Mouse (Mus musculus): Measurements from ENCODE around the gene Tars2. TPM values are rescaled to one million over a fixed set of nuclear protein-coding genes. Genes with fewer than 3 reads are reported as not detected.
"Not testable (repeated sequence)": the region's sequence is repeated elsewhere in the genome, so short reads cannot be mapped to it uniquely, and the experiment has no call there.

Tars2 gene
- 50.1 and 53.3 TPM in 2 replicates for polyA plus RNA-seq (2016; fragmentation: Nextera tagmentation; extraction: Ambion mirVana)

- Histone ChIP-seq H3K4me2 (no peak within 1 kb of the TSS), H3K4me1 (peaks cover 2% of the 10 kb centered on the region; the same call in 1 of the 2 replicates), H3K9ac (no peak within 1 kb of the TSS), H3K4me3 (replicated peaks) (no peak within 1 kb of the TSS), H3K36me3 (replicated peaks) (peaks cover 21% of the 10 kb centered on the region), H3K27ac (no peak within 1 kb of the TSS), H3K27me3 (no peaks in the 10 kb centered on the region), H3K9me3 (no peaks in the 10 kb centered on the region)
- no peak for ATAC-seq (ENCODE audit: low FRiP score)
- 90% methylated on average over 6 of the region's 6 CpGs for WGBS
Measured at GRCm38 (mm10) chr3:95760106-95760505, at the start of gene Tars2. Tars2 (minus strand) TSS chr3:95760206.

- 77% methylated on average over 2 of the region's 2 CpGs for WGBS
- Histone ChIP-seq H3K36me3 (replicated peaks) (peaks cover 20% of the 10 kb centered on the region), H3K4me2 (no peak overlapping the region), H3K27me3 (no peaks in the 10 kb centered on the region), H3K9me3 (no peaks in the 10 kb centered on the region), H3K9ac (no peak overlapping the region), H3K4me1 (no peaks in the 10 kb centered on the region), H3K4me3 (replicated peaks) (no peak overlapping the region), H3K27ac (no peak overlapping the region)
- ATAC-seq (ENCODE audit: low FRiP score): no peak
Measured at GRCm38 (mm10) chr3:95808384-95808783, 48.4 kb upstream of the Tars2 start.

GRCm38 (mm10) chr3:95807630-95808029, 47.6 kb upstream of the Tars2 start:
- H3K36me3 ChIP-seq (replicated peaks): peaks cover 20% of the 10 kb centered on the region
- not testable (repeated sequence) for H3K4me2 ChIP-seq; H3K27me3 ChIP-seq; H3K9me3 ChIP-seq; H3K4me3 ChIP-seq (replicated peaks); ATAC-seq (ENCODE audit: low FRiP score); H3K9ac ChIP-seq; H3K4me1 ChIP-seq; H3K27ac ChIP-seq
- WGBS: 80% methylated on average over 6 of the region's 6 CpGs

GRCm38 (mm10) chr3:95806677-95807076, 46.7 kb upstream of the Tars2 start:
- Histone ChIP-seq H3K4me2 (no peak overlapping the region), H3K9me3 (no peaks in the 10 kb centered on the region), H3K36me3 (replicated peaks) (peaks cover 20% of the 10 kb centered on the region), H3K4me1 (no peaks in the 10 kb centered on the region), H3K27ac (no peak overlapping the region), H3K4me3 (replicated peaks) (no peak overlapping the region), H3K27me3 (no peaks in the 10 kb centered on the region), H3K9ac (no peak overlapping the region)
- ATAC-seq (ENCODE audit: low FRiP score): no peak
- WGBS: 84% methylated on average over 1 of the region's 1 CpGs

GRCm38 (mm10) chr3:95803851-95804250, 43.8 kb upstream of the Tars2 start:
- H3K4me2 ChIP-seq: no peak overlapping the region
- H3K9ac ChIP-seq: no peak overlapping the region
- H3K36me3 ChIP-seq (replicated peaks): peaks cover 20% of the 10 kb centered on the region
- no peaks in the 10 kb centered on the region for H3K4me1 ChIP-seq
- no peaks in the 10 kb centered on the region for H3K9me3 ChIP-seq
- H3K4me3 ChIP-seq (replicated peaks): no peak overlapping the region
- no peak for ATAC-seq (ENCODE audit: low FRiP score)
- H3K27ac ChIP-seq: no peak overlapping the region
- WGBS: 95% methylated on average over 4 of the region's 4 CpGs
- H3K27me3 ChIP-seq: no peaks in the 10 kb centered on the region

- Histone ChIP-seq H3K9ac (no peak overlapping the region), H3K36me3 (replicated peaks) (no peaks in the 10 kb centered on the region), H3K4me3 (replicated peaks) (no peak overlapping the region), H3K4me2 (no peak overlapping the region), H3K9me3 (no peaks in the 10 kb centered on the region), H3K4me1 (peaks cover 3% of the 10 kb centered on the region; the same call in 1 of the 2 replicates), H3K27me3 (no peaks in the 10 kb centered on the region), H3K27ac (no peak overlapping the region)
- no peak for ATAC-seq (ENCODE audit: low FRiP score)
- WGBS: 93% methylated on average over 4 of the region's 4 CpGs
Measured at GRCm38 (mm10) chr3:95798756-95799155, 38.8 kb upstream of the Tars2 start.

- Histone ChIP-seq H3K36me3 (replicated peaks) (no peaks in the 10 kb centered on the region), H3K4me2 (no peak overlapping the region), H3K9me3 (no peaks in the 10 kb centered on the region), H3K27me3 (no peaks in the 10 kb centered on the region), H3K4me1 (peaks cover 10% of the 10 kb centered on the region), H3K27ac (no peak overlapping the region), H3K9ac (no peak overlapping the region), H3K4me3 (replicated peaks) (no peak overlapping the region)
- WGBS: 77% methylated on average over 1 of the region's 1 CpGs
- ATAC-seq (ENCODE audit: low FRiP score): no peak
Measured at GRCm38 (mm10) chr3:95794299-95794698, 34.3 kb upstream of the Tars2 start.

GRCm38 (mm10) chr3:95793662-95794061, 33.7 kb upstream of the Tars2 start:
- peaks cover 10% of the 10 kb centered on the region for H3K4me1 ChIP-seq
- no peak overlapping the region for H3K4me3 ChIP-seq (replicated peaks)
- H3K27ac ChIP-seq: no peak overlapping the region
- H3K4me2 ChIP-seq: no peak overlapping the region
- H3K36me3 ChIP-seq (replicated peaks): 0 out of 2 replicates have a peak, but pooled peaks cover 2% of the 10 kb centered on the region
- WGBS: 72% methylated on average over 2 of the region's 2 CpGs
- no peaks in the 10 kb centered on the region for H3K27me3 ChIP-seq
- ATAC-seq (ENCODE audit: low FRiP score): no peak
- no peak overlapping the region for H3K9ac ChIP-seq
- H3K9me3 ChIP-seq: no peaks in the 10 kb centered on the region

GRCm38 (mm10) chr3:95785501-95785900, 25.5 kb upstream of the Tars2 start:
- Histone ChIP-seq H3K27me3 (no peaks in the 10 kb centered on the region), H3K27ac (no peak overlapping the region), H3K9me3 (no peaks in the 10 kb centered on the region), H3K36me3 (replicated peaks) (peaks cover 61% of the 10 kb centered on the region), H3K4me1 (no peaks in the 10 kb centered on the region), H3K9ac (no peak overlapping the region), H3K4me2 (no peak overlapping the region), H3K4me3 (replicated peaks) (no peak overlapping the region)
- no peak for ATAC-seq (ENCODE audit: low FRiP score)
- WGBS: 91% methylated on average over 4 of the region's 4 CpGs

- H3K36me3 ChIP-seq (replicated peaks): peaks cover 70% of the 10 kb centered on the region
- no peak overlapping the region for H3K27ac ChIP-seq
- H3K9ac ChIP-seq: no peak overlapping the region
- no peaks in the 10 kb centered on the region for H3K9me3 ChIP-seq
- no peak for ATAC-seq (ENCODE audit: low FRiP score)
- no peak overlapping the region for H3K4me3 ChIP-seq (replicated peaks)
- H3K4me2 ChIP-seq: no peak overlapping the region
- H3K27me3 ChIP-seq: no peaks in the 10 kb centered on the region
- H3K4me1 ChIP-seq: no peaks in the 10 kb centered on the region
Measured at GRCm38 (mm10) chr3:95771985-95772384, 12.0 kb upstream of the Tars2 start.

GRCm38 (mm10) chr3:95765534-95765933, 5.5 kb upstream of the Tars2 start:
- no peaks in the 10 kb centered on the region for H3K4me1 ChIP-seq
- H3K4me3 ChIP-seq (replicated peaks): no peak overlapping the region
- WGBS: 94% methylated on average over 10 of the region's 10 CpGs
- H3K4me2 ChIP-seq: no peak overlapping the region
- H3K27me3 ChIP-seq: no peaks in the 10 kb centered on the region
- no peak overlapping the region for H3K27ac ChIP-seq
- ATAC-seq (ENCODE audit: low FRiP score): no peak
- peaks cover 60% of the 10 kb centered on the region for H3K36me3 ChIP-seq (replicated peaks)
- no peaks in the 10 kb centered on the region for H3K9me3 ChIP-seq
- H3K9ac ChIP-seq: no peak overlapping the region

- no peak for ATAC-seq (ENCODE audit: low FRiP score)
Measured at GRCm38 (mm10) chr3:95763811-95764210, 3.8 kb upstream of the Tars2 start.

GRCm38 (mm10) chr3:95762961-95763360, 3.0 kb upstream of the Tars2 start:
- Histone ChIP-seq H3K27me3 (no peaks in the 10 kb centered on the region), H3K36me3 (replicated peaks) (peaks cover 42% of the 10 kb centered on the region), H3K27ac (no peak overlapping the region), H3K4me3 (replicated peaks) (no peak overlapping the region), H3K9ac (no peak overlapping the region), H3K4me1 (no peaks in the 10 kb centered on the region), H3K9me3 (no peaks in the 10 kb centered on the region), H3K4me2 (no peak overlapping the region)
- 48% methylated on average over 6 of the region's 6 CpGs for WGBS
- ATAC-seq (ENCODE audit: low FRiP score): no peak

More at GRCm38 (mm10) chr3:95763811-95764210, 3.8 kb upstream of the Tars2 start:
- Histone ChIP-seq H3K9me3 (no peaks in the 10 kb centered on the region), H3K27ac (no peak overlapping the region), H3K27me3 (no peaks in the 10 kb centered on the region), H3K9ac (no peak overlapping the region), H3K4me1 (no peaks in the 10 kb centered on the region), H3K4me3 (replicated peaks) (no peak overlapping the region), H3K4me2 (no peak overlapping the region), H3K36me3 (replicated peaks) (peaks cover 51% of the 10 kb centered on the region)
- 79% methylated on average over 10 of the region's 10 CpGs for WGBS
